Mouse (Mus musculus): ENCODE measurements at regions not wholly inside any gene's neighbourhood (a gene's known extent, or its start where the extent isn't known, plus 50 kb on each side); places are given as distances from the start of the nearest gene placed in this dataset.

DNA sequence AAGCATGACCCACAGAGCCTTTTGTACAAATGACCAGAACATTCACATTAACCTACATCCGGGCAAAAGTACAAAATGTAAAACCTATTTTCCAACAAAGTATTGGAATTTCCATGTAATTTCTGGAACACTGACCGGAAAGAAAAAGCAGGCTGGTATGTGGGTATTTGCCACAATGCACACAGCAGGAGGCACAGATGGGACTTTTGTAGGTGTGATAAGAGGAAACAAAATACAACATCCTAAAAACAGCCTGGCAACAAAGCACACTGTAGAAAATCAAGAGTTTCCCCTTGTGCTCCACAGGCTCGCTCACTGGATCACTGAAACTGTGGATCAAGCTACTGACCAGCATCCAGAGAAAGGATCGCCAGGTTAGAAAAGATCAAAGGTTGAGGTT is 94.4 kb downstream of the Sptssa start:
- TF ChIP-seq CTCF (IDR thresholded peaks at IDR 0.05; ENCODE audit: extremely low read depth, insufficient read length, insufficient replicate concordance, low read depth, low read length): no peak
- TF ChIP-seq POLR2A (IDR thresholded peaks at IDR 0.05; ENCODE audit: low read depth, low read length): no peak
